Mouse (Mus musculus): Measurements from ENCODE around the gene Sostdc1. TPM values are rescaled to one million over a fixed set of nuclear protein-coding genes. Genes with fewer than 3 reads are reported as not detected.

Sostdc1 gene
- total RNA-seq, 2 experiments from 2014 or later: 0.27 to 0.34 TPM

DNA sequence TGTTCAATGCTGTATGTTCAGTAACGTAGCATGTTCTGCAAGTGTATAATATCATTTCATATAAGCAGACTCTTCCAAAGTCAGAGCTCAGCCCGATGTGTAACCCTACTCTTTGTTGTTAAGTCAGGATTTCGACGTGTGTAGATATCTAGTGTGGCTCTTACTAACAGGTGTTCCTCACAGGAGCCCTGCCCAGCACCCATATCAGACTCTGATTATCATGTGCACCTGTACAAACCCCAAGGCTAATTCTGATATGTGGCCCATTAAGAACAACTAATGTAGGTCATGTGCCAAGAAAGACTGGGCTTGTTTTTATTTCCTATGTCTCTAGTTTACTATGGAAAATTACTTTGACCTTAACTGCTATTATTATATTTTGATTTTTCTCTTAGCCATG, 50.1 kb downstream of the Sostdc1 start:
- no peak for DNase-seq
- intact Hi-C loops (cut with DNase I): no loop called here

Other genes starting within 250 kb of the Sostdc1 start
- 10 to 100 TPM; 19.7 to 23.8 TPM for gene Ankmy2, start 157.0 kb upstream of the Sostdc1 start, total RNA-seq (2021)
- gene Bzw2, start 156.1 kb upstream of the Sostdc1 start, total RNA-seq (2021): 100 to 1,000 TPM; 137 to 153 TPM
- gene Lrrc72, start 60.7 kb upstream of the Sostdc1 start, total RNA-seq (2021): not detected
- 1 to 10 TPM; 7.6 to 8.7 TPM for gene Ispd, start 67.3 kb downstream of the Sostdc1 start, total RNA-seq (2021)
- 1 to 10 TPM in 1 of 2 experiments, under 1 TPM in 1; 0.84 to 1.3 TPM for gene D630036H23Rik, start 68.0 kb downstream of the Sostdc1 start, total RNA-seq (2021)

Measured in heart, postnatal 10 days (tissue).